8 mouse cellular contexts compared by ENCODE assay signal in the genomic region with DNA sequence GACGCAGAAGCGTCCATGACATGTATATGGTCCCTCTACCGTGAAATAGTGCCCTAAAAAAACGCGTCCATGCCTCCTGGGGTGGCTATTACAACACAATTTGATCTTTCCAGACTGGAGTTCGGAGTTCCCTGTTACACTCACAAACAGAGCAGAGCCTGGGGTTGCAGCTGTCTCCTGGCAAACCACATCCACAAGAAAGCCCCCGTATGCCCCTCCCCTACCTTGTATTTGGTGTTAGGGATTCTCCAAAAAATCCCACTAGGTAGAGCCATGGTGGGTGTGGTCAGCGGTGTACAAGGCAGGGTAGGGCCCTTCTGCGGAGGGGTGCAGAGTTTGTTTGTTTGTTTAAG.
DNase-seq lines count a peak whose midpoint lies in the region; ATAC-seq and TF ChIP-seq lines count a peak whose summit lies in the region.

No protein-coding gene starts in this region.

- peak overlapping the region; percentile 59 for H3K4me2 ChIP-seq in heart, embryonic 12.5 days
- H3K4me2 ChIP-seq in embryonic facial prominence, embryonic 11.5 days (ENCODE audit: low read depth, low read length): peak overlapping the region; percentile 25
- peak overlapping the region; percentile 47 for H3K4me2 ChIP-seq in hindbrain, postnatal 0 days (ENCODE audit: low read depth, low read length)
- peak overlapping the region; percentile 45 for H3K4me2 ChIP-seq in midbrain, embryonic 13.5 days (replicated peaks)

- peak overlapping the region; percentile 32 for H3K9ac ChIP-seq in heart, embryonic 12.5 days
- H3K9ac ChIP-seq in embryonic facial prominence, embryonic 11.5 days (replicated peaks; ENCODE audit: low read length): no peak overlapping the region; the same call in 1 of the 2 replicates
- H3K9ac ChIP-seq in hindbrain, postnatal 0 days (replicated peaks; ENCODE audit: low read length): no peak overlapping the region
- H3K9ac ChIP-seq in midbrain, embryonic 13.5 days (replicated peaks): no peak overlapping the region

- DNase-seq in heart, postnatal 4 days: no peak
- DNase-seq in embryonic facial prominence, embryonic 11.5 days (ENCODE audit: low spot score): peak; percentile 6
- DNase-seq in hindbrain, postnatal 0 days (ENCODE audit: low spot score): no peak
- DNase-seq in adrenal gland, adult (ENCODE audit: inconsistent age in 2 of 2, low spot score in 1 of 2): no peak
- no peak for DNase-seq in right cerebral cortex, postnatal 14 days
- DNase-seq in left cerebral cortex, adult 8-10 months (ENCODE audit: low spot score in 2 of 2): no peak

- no peaks in the 10 kb centered on the region for H3K9me3 ChIP-seq in heart, embryonic 12.5 days (replicated peaks)
- H3K9me3 ChIP-seq in embryonic facial prominence, embryonic 11.5 days (replicated peaks; ENCODE audit: control insufficient read depth, low read length): no peaks in the 10 kb centered on the region
- H3K9me3 ChIP-seq in hindbrain, postnatal 0 days (ENCODE audit: low read length): no peaks in the 10 kb centered on the region
- no peaks in the 10 kb centered on the region for H3K9me3 ChIP-seq in midbrain, embryonic 13.5 days

- 21% methylated on average over 9 of the region's 9 CpGs for WGBS in heart, embryonic 12.5 days
- WGBS in embryonic facial prominence, embryonic 11.5 days: 14% methylated on average over 9 of the region's 9 CpGs
- 13% methylated on average over 9 of the region's 9 CpGs for WGBS in hindbrain, postnatal 0 days
- 12% methylated on average over 9 of the region's 9 CpGs for whole genome bisulfite sequencing in midbrain, embryonic 13.5 days

- peak overlapping the region; percentile 90 for H3K27ac ChIP-seq in heart, embryonic 12.5 days (ENCODE audit: poor library complexity, severe bottlenecking)
- H3K27ac ChIP-seq in embryonic facial prominence, embryonic 11.5 days (replicated peaks; ENCODE audit: low read depth, low read length): no peak overlapping the region
- no peak overlapping the region for H3K27ac ChIP-seq in hindbrain, postnatal 0 days
- no peak overlapping the region for H3K27ac ChIP-seq in midbrain, embryonic 13.5 days

- no peak overlapping the region for H3K4me3 ChIP-seq in heart, embryonic 12.5 days
- no peak overlapping the region for H3K4me3 ChIP-seq in embryonic facial prominence, embryonic 11.5 days (ENCODE audit: low read depth, low read length)
- H3K4me3 ChIP-seq in hindbrain, postnatal 0 days (ENCODE audit: low read length): no peak overlapping the region
- H3K4me3 ChIP-seq in midbrain, embryonic 13.5 days (replicated peaks): no peak overlapping the region

- no peak for ATAC-seq in heart, embryonic 12.5 days (ENCODE audit: insufficient number of reproducible peaks, low FRiP score)
- ATAC-seq in embryonic facial prominence, embryonic 11.5 days (replicated peaks; ENCODE audit: insufficient number of reproducible peaks, low FRiP score, low TSS enrichment, low read depth): peak; percentile 53
- no peak for ATAC-seq in hindbrain, postnatal 0 days
- ATAC-seq in midbrain, embryonic 13.5 days: 0 out of 2 replicates have a peak, but pooled peaks have one; percentile 20

- H3K27me3 ChIP-seq in heart, embryonic 12.5 days (replicated peaks): no peaks in the 10 kb centered on the region
- H3K27me3 ChIP-seq in embryonic facial prominence, embryonic 11.5 days (ENCODE audit: control insufficient read depth, insufficient read depth, low read length): no peaks in the 10 kb centered on the region
- no peaks in the 10 kb centered on the region for H3K27me3 ChIP-seq in hindbrain, postnatal 0 days (ENCODE audit: insufficient read depth, low read length)
- 0 out of 2 replicates have a peak, but pooled peaks cover 4% of the 10 kb centered on the region for H3K27me3 ChIP-seq in midbrain, embryonic 13.5 days

- no peaks in the 10 kb centered on the region for H3K36me3 ChIP-seq in heart, embryonic 12.5 days
- H3K36me3 ChIP-seq in embryonic facial prominence, embryonic 11.5 days (replicated peaks; ENCODE audit: control insufficient read depth, insufficient read depth, low read depth, low read length): no peaks in the 10 kb centered on the region
- H3K36me3 ChIP-seq in hindbrain, postnatal 0 days (ENCODE audit: insufficient read depth, low read length): no peaks in the 10 kb centered on the region
- H3K36me3 ChIP-seq in midbrain, embryonic 13.5 days: no peaks in the 10 kb centered on the region

- TF ChIP-seq CTCF in hindbrain, postnatal 0 days (IDR thresholded peaks at IDR 0.05; ENCODE audit: low read depth): no peak

- peaks cover 57% of the 10 kb centered on the region for H3K4me1 ChIP-seq in heart, embryonic 12.5 days (replicated peaks)
- peaks cover 3% of the 10 kb centered on the region; the same call in 1 of the 2 replicates for H3K4me1 ChIP-seq in embryonic facial prominence, embryonic 11.5 days (ENCODE audit: control insufficient read depth, insufficient read depth, low read length)
- H3K4me1 ChIP-seq in hindbrain, postnatal 0 days (ENCODE audit: insufficient read depth, low read length): peaks cover 5% of the 10 kb centered on the region; the same call in 1 of the 2 replicates
- peaks cover 15% of the 10 kb centered on the region for H3K4me1 ChIP-seq in midbrain, embryonic 13.5 days (replicated peaks)

Comparison
In these comparisons a context has a peak if more than half of its experiments do, and no peak if none do; other contexts are left out.
1. ATAC-seq: peak in embryonic facial prominence, embryonic 11.5 days (single experiment) and midbrain, embryonic 13.5 days (single experiment); none in heart, embryonic 12.5 days (single experiment) and hindbrain, postnatal 0 days (single experiment).
2. Peak in every context shown above with its lines, with median percentiles within 50 percentile points of each other: H3K4me2 ChIP-seq.